Mouse (Mus musculus) kidney, adult 18-20 months (tissue): ENCODE results near the gene Csad.

Experiments used
- DNase-seq: peaks from one replicate; pipeline ENCODE4 v3.0.0; 2021

Csad gene

DNA sequence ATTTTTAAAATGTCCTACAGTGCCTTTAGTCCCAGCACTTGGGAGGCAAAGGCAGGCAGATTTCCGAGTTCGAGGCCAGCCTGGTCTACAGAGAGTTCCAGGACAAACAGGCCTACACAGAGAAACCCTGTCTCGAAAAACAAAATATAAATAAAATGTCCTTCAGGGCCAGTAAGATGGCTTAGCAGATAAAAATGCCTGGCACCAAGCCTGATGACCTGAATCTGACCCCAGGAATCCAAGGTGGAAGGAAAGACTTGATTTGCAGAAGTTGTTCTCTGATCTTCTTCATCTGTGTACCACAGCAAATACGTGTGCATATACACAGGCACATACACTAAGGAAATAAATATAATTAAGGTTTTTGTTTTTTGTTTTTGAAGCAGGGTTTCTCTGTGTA, 9.2 kb downstream of the Csad start:
- DNase-seq = no peak

DNA sequence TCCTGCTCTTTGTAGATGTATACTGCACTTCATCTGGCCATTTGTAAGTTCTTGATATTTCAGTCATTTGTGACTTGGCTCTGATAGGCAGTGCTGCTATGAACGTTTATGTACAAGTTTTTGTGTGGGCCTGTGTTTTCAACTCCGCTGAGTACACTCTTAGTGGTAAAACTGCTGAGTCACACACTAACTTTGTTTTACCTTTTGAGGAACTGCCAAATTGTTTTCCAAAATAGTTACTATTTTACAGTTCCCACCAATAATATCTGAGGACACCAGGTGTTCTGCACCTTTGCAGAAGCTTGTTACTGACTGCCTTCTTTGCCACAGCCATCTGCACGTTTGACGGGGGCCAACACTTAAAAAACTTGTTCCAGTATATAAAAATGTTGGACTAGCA, 10.1 kb downstream of the Csad start:
- DNase-seq = peak; percentile 36

DNA sequence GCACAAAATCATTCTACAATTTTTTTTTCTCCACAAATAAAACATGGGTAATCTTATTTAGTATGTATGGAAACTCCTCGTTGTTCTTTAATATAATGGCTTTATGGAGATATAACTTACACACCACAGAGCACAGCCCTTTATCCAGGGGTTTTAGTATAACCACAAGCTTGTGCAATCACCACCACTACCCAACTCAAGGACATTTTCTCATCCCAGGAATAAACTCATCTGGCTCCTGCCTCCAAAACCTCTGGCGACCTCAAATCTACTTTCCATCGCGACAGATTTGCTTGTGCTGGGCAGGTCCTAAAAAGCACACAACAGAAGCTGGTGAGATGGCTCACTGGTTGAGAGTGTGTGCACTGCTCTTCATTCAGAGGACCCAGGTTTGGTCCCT, 10.9 kb downstream of the Csad start:
- no peak for DNase-seq

DNA sequence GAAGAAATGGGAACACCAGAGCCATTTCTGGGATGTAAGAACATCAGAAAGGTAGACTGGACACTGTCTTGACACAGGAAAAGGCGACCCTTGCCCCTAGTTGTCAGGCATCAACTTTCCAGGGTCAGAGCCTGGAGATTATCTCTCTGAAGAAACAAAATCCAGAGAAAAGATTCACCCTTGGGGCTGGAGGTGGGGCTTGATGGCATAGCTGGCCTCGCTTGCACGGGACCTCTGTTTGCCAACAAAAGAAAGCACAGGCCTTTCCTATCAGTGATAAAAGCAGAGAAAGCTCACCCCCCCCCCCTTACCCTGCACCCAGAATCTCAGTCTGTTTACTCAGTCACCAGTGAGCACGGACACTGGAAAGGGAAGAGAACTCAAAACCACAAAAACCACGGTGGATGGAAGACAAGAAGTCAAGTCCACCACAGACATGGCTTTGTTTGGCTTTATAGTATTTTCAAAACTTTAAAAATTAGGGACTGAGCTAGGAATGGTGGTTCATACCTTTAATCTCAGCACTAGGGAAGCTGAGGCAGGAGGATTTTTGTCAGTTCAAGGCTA, 11.6 kb downstream of the Csad start:
- DNase-seq = no peak

DNA sequence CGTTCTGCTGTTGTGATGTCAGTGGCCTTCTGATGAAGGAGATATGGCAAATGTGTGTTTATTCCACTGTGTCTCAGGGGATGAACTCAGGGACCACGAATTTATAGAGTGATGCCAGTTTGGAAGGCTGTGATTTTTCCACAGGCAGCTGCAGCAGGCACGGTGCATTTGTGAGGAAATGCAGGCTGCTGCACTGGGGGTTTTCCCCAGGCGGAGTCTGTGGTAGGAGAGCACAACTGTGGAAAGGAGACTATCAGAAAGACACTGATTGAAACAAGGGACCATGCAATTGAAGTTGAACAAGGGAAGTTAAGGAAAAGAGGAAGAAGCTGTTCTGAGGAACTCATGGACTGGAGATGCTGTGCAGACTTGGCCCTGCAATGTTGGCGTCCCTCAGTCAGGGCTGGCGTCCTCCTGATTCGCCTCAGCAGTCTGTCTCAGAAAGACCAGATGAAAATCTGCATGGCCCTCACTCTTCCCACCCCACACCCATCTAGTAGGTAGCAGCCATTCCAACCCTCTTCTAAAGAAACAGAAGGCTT, 12.2 kb downstream of the Csad start:
- no peak for DNase-seq

DNA sequence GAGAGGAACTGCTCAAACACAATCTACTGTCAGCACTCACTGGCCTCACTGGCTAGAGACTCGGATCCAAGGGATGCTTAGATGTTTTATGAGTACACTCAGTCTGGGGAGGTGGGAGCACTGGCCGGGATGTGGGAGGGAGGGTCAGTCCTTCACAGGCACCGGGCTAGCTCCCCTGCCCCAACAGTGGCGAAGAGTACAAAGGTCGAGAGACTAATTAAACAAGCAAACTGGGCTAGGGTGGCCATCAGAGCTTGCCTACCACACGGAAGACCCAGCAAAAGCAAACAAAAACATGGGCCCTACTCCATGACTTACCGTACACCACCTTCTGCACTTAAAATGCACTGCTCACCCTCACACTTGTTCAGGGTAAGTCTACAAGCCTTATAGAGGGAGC, 12.8 kb downstream of the Csad start:
- no peak for DNase-seq

DNA sequence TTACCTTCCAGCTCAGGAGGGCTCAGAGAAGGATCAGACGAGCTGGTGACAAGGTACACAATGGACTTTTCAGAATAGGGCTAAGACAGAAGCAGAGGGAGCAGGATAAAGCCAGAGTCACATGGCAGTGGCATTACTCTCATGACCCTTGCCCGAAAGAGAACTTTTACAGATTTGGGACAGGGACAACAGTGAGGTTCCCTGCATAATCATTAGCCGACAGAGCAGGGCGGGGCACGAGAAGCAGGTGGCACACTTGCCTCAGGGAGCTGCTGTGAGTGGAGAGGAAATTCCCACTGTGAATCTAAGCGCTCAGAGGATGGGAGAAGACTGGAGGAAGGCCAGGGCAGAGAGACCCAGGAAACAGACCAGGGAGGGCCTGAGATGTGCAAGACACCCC, 15.6 kb downstream of the Csad start:
- DNase-seq = peak; percentile 61

DNA sequence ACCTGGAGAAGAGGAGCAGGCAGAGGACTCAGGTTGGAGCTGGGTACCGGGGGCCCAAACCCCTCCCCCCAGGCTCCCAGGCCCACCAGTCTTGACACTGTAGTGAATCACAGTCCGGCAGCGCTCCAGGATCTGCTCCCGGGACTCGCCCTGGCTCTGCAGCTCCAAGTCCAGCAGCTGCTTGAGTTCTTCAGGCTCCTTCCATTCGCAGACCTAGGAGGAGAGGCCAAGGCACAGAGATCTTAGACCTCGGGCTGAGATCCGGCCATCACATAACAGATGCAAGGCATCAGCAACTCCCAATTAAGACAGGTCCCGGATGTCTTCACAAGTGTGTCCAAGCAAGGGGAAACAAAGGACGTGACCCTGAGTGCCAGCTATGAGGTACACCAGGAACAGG, 16.4 kb downstream of the Csad start:
- DNase-seq = no peak

DNA sequence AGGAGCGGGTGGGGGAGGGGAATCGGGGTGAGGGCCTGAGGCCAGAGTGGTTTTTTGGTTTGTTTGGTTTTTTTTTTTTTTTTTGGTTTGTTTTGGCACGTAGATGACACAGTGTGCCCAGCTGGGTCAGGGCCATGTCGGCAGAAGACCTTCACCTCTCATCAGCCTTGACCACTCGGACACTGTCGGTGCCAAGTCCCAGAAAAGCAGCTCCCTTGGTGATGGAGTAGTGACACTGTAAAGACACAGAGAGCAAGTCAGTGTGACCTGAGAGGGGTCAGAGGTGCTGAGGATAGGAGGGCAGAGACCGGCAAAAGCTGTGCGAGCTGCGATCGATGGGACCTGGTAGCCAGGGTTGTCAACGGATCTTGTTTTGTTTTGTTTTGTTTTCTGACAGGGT, 18.3 kb downstream of the Csad start:
- DNase-seq = no peak

DNA sequence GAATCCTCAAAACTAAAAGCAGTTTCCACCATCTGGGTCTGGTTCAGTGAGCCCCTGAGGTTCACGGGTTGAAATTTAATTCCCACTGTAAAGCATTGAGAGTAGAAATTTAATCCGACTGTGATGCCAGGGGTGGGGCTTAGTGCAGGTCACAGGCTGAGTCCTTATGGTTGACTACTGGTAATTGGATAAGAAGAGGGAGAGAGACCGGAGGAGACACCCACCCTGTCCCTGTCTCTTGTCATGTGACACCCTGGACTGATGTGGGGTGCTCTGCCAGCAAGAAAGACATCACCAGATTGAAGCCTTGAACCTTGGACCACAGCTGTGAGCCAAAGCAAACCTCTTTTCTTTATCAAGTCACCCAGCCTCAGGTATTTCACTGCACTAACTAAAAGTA, 21.4 kb downstream of the Csad start:
- peak; percentile 71 for DNase-seq

DNA sequence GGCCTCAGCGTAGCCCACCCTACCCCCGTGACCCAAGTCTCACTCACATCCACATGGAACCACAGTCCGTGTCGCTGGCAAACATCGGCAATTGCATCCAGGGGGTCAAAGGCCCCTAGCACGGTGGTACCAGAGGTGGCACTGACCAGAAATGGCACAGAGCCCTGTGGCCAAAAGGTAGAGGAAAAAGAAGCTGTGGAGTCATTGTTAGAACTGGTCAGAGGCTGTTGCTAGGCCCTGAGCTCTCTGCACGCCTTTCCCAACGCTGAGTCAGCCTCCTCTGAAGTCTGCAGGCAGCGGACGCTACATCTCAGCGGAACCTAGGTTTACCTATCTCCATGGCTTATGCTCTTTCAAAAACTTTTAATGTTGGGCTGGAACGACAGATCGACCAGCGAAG, 24.6 kb downstream of the Csad start:
- DNase-seq = no peak

DNA sequence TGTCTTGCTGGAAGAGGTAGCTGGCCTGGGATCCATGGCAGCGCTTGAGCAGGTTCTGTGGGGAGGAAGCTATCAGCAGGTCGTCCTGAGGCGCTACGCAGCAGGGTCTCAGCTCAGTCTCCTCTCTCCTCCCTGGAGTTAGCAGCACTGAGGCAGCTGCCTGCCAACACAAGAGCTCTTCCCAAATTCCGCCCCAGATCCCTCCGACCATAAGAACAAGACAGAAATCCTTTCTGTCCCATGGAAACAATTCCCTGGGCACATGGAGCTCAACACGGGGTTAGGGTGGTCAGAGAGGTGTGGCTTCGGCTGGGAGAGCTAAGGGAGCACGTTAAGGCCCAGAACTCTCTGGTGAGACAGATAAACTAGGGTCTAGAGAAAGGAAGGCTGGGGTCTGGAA, 25.4 kb downstream of the Csad start:
- DNase-seq = no peak

DNA sequence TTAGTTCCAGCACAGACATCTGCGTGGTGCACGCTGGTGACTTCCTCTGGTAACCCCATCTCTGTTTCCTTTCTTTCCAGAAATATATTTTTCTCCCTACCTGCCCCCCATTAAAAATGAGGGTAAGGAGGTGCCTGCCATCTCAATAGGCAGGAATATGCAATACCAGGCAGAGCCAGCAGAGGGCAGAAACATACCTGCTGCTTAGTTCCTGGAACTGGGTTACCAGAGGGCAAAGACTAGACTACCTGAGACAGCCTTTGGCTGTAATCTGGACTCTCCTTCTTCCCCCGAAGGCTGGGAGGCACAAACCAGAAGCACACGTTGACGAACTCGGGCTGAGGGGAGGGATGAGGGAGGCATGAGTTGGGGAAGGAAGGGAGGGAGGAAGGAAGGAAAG, 26.2 kb downstream of the Csad start:
- DNase-seq = peak; percentile 90

DNA sequence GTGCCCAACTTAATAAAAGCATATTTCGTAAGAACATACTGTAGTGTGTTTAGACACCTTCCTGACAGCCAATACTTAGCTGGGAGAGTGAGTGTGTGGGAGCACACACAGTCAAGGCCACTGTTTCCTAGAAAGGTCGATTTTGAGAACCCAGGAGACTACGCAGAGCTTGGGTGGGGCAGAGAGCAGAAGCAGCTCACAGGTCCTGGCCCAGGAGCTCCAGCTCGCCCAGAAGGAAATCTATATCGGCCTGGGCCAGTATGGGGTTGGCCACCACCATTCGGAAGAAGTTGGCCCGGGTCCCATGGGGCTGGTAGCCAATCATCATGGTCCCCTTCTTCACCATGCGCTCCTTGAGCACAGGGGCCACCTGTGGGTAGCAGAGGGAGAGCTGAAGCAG, 27.1 kb downstream of the Csad start:
- DNase-seq = no peak

DNA sequence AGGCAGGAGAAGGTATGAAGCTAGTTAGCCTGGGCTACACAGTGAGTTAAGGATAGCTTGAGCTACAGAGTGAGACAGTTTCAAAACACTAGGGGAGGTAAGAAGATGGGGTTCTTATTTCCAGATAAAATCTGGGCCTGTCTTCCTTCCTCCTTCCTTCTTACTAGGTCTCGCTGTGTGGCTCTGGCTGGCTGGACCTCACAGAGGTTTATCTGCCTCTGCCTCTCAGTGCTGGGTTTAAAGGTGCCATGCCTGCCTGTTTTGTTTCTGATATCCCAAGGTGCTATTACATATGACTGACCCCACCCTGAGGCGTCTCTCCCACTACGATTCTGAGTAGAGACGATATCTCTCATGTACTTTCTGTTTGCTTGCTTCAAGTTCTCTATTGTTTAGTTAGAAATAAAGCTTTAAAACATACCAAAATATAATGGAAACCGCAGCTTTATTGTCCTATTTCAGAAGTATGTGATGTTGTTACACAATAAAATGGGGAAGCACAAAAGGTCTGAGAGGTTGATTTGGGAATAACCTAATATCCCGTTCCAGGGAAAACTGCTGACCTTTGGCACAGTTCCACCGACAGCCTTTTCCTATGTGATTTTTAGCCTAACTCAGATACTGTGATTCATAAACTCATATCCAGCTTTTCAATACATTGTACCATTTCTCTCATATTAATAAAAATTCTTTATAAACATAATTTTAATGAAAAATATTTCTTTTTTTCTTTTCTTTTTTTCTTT, 27.8 kb downstream of the Csad start:
- no peak for DNase-seq

DNA sequence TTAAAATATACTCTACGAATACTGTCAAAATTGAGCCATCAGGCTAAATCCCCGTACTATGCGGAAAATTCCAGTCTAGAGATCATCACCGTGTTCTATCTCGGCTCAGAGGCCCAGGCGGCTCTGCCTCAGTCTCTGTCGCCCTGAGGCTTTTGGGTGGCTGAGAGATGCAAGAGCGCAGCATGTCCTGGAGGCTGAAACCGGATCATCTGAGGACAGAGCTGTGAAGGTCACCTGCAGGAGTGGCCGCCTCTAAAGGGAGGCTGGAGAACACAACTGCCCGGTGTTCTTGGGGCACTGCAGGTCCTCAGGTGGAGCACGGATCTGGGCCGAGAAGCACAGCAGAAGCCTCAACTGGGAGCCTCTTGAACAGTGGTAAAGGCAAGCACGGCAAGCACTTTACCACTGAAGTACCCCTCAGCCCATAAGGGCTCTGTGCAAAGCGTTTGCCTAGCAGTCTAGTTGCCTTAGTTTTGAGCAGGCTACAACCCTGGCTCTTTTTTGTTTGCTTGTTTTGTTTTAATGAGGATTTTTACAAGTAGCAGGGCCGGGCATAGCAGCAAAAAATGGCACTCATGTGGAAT, 28.7 kb downstream of the Csad start:
- DNase-seq = no peak

DNA sequence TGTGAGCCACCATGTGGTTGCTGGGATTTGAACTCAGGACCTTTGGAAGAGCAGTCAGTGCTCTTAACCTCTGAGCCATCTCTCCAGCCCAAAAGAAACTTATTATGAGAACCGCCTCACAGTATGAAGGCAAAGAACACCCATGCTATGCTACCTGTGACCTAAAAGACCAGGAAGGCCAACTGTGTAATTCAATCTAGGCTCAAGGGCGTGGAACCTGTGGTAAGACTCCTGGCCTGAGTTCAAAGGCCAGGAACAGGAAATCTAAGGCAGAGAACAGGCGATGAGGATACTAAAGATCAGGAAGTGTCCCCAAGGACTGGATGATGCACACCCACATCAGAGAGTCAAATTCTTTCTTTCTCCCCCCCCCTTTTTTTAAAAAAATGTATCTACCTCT, 30.9 kb downstream of the Csad start:
- DNase-seq = no peak

DNA sequence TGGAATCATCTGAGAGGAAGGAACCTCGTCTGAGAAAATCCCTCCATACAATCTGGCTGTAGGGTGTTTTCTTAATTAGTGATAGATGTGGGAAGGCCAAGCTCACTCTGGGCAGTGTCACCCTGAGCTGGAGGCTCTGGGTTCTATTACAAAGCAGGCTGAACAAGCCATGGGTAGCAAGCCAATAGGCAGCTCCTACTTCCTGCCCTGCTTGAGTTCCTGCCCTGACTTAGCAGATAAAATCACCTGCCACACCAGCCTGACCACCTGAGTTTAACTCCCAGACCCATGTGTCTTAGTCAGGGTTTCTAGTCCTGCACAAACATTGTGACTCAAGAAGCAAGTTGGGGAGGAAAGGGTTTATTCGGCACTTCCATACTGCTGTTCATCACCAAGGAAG, 35.5 kb downstream of the Csad start:
- no peak for DNase-seq

DNA sequence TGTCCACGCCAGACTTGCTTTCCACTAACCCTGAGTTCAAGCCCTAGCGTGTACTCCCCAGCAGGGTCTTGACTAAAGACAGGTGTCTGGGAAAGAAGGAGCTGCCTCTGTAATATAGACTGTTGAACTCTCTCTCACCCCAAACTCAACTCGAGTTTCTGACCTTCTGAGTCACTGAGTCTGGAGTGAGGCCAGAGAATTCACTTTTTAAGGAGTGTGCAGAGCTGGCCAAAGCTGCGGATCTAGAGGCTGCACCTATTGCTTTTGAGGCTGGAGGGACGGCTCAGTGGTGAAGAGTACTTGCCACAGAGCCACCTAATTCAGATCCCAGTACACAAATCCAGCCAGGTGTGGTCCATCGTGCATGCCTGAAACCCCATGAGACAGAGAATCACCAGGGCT, 36.9 kb downstream of the Csad start:
- no peak for DNase-seq

DNA sequence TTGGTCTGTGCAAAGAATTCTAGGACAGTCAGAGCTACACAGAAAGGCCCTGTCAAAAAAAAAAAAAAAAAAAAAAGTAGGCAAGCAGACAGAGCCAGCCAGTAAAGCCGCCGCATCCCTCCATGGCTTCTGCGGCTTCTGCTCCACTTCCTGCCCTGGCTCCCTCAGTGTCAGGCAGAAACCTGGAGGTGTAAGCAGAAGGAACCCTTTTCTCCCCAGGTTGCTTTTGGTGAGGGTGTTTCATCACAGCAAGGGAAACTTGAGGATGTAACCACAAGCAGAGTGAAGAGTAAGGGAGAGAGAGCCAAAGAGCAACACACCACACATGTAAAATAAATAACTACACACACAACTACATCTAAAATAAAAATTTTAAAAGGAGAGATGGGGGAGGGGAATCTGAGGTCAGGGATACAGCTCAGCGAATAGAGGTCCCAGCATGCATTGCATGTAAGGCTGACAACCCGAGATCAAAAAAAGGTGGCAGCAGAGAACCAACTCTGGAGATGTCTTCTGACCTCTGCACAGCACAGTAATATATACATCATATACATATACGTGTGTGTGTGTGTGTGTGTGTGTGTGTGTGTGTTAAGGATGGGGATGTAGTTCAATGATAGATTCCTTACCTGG, 38.9 kb downstream of the Csad start:
- DNase-seq = no peak

DNA sequence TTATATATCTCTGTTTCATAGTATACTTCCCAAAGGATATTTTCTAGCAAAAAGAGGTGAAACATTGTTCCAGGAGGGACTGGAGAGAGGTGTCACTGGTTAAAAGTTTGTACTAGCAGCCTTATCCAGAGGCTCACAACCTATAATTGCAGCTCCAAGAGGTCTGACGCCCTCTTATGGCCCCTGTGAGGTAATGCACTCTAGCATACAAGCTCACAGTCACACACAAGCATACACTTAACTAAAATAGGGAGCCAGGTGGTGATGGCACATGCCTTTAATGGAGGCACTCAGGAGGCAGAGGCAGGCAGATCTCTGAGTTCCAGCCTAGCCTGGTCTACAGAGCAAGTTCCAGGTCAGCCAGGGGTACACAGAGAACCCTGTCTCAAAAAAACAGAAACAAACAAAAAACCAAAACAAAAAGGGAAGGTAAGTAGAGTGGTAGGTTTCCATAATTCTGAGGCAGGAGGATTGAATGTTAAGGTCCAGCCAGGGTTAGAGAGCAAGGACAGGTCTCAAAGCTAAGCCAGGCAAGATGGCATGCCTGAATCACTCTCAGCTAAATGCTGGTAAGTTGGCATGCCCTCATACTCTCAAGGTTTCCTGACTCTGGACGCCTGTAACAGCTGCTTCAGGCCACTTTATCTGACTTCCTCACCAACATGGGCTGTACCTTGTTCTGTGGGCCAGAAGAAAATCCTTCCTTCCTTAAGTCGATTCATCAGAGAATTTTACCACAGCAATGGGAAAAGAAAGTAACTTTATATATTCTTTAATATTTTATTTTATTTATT, 40.4 kb downstream of the Csad start:
- no peak for DNase-seq

DNA sequence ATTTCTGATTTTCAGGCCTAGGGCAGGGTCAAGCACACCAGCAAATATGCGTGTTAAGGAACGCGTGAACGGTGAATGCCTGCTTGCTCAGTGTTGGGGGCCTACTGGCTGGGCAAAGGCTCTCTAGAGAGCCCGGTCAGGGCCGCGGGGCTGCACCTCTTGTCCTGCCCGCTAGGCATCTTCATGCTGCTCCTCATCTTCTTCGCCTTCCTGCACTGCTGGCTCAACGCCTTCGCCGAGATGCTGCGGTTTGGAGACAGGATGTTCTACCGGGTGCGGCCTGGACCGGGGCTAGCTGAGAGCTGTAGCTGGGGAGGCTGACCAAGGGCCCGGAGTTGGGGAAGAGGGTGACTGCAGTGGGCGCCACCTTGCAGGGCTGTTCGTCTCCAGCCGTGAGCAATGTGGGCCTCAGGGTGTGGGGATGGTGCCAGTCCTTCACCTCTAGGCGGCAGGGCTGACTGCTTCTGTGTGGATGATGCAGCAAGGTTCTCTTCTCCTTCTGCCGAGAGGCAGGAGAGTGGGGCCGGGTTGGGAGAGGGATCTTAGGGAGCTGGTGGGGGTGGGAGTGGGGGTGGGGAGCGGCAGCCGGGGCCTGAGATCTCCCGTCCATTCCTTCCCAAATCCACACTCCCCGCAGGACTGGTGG, 44.0 kb downstream of the Csad start:
- no peak for DNase-seq

DNA sequence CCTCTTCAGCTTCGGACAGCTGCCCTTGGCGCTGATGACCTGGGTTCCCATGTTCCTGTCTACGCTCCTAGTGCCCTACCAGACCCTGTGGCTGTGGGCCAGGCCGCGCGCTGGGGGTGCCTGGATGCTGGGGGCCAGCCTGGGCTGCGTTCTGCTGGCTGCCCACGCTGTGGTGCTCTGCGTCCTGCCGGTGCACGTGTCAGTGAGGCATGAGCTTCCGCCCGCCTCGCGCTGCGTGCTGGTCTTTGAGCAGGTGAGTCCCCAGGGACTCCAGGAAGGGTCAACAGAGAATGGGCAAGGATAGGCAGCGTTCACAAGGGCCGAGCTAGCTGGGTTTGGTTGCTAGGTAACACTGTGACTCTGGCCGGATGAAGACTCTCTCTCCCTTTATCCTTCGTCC, 47.7 kb downstream of the Csad start:
- no peak for DNase-seq
